Mouse (Mus musculus) ovary, adult 18-20 months (tissue): ENCODE results near the gene Ggt5.

Experiments
- DNase-seq: peaks from one replicate; pipeline ENCODE4 v3.0.0; 2022; ENCODE audit warnings: low spot score, mixed read lengths

The Ggt5 gene

DNA sequence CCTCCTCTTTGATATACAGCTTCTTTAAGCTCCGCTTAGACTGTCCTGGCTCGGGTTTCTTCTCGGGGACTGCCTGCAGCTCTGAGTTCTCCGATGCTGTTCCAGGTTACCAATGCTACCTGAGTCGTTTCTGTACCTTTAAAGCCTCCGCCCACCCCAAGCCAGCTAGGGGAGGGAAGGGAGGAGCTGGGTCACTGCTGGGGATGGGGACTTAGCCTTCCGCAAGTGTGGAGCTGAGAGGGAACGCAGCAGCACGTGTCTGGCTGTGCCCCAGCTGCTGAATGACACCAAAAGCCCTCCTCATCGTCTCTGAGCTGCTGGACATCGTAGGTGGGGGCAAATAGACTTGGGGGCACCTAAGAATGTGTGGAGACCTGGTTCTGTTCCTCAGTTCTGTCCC lies 20.7 kb upstream of the Ggt5 start:
- no peak for DNase-seq

GRCm38 (mm10) chr10:75568851-75569250 lies 20.3 kb upstream of the Ggt5 start:
- no peak for DNase-seq

- DNase-seq = no peak
Observed at GRCm38 (mm10) chr10:75570981-75571657, 18.0 kb upstream of the Ggt5 start.

GRCm38 (mm10) chr10:75571937-75572336 lies 17.2 kb upstream of the Ggt5 start:
- DNase-seq = no peak

DNA sequence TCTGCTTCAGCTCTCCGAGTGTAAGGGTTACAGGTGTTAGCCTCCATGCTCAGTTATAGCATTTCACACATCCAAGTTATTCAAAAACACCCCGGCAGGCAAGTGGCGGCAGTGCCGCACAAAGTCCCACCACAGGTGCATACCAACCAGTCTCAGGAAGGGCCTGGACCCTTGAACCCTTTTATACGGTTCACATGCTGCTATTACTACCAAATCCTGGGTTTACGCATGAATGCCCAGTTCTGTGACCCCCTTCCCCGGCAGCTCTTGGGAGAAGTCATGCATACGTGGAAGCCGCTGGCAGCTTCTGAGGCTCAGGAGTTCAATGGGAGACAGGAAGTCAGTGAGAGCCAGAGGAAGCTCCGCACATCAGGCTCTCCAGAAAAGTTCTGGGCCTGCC lies 16.0 kb upstream of the Ggt5 start:
- no peak for DNase-seq

- DNase-seq = no peak
Observed at GRCm38 (mm10) chr10:75573965-75574364, 15.2 kb upstream of the Ggt5 start.

- DNase-seq = no peak
Observed at GRCm38 (mm10) chr10:75579129-75579528, 10.0 kb upstream of the Ggt5 start.

DNA sequence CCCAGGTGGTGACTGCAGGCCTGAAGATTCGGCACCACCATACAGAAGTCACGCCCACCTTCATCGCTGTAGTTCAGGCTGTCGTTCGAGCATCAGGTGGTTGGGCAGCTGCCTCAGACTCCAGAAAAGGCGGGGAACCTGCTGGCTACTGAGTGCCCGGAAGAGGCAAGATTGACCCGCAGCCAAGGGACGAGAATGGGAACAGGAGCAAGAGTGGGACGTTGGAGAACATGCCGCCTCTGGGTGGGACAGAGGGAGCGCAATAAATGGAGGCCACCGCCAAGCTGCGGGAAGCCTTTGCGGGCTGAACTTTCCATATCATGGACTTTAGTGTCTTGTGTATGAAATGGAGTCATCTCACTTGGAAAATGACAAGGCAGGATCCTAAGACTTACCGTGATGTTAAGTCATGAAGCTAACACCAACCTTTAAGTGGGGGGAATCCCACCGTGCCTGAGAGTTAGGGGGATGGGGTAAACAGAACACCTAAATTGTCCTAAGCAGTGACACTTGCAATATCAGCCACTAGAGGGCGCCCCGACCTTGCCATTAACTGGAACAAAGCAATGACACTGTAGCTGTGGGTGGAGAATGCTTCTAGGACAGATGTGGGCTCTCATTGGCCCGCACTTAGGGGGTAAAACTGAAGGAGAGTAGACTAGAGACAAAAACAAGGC lies 3.1 kb upstream of the Ggt5 start:
- peak; percentile 70 for DNase-seq

DNA sequence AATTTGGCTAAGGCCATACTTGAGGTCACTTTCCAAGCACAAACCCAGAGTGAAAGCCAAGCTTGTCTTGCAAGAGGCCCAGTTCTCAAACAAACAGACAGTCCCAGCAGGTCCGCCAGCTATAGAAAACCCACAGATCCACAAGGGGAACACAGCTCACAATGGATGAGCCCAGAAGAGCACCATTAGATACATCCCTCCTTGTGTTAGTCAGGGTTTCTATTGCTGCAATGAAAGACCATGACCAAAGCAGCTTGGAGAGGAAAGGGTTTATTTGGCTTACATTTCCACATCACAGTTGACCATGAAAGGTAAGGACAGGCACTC lies 2.6 kb upstream of the Ggt5 start:
- no peak for DNase-seq

GRCm38 (mm10) chr10:75587781-75588180 lies 1.4 kb upstream of the Ggt5 start:
- DNase-seq = no peak

DNA sequence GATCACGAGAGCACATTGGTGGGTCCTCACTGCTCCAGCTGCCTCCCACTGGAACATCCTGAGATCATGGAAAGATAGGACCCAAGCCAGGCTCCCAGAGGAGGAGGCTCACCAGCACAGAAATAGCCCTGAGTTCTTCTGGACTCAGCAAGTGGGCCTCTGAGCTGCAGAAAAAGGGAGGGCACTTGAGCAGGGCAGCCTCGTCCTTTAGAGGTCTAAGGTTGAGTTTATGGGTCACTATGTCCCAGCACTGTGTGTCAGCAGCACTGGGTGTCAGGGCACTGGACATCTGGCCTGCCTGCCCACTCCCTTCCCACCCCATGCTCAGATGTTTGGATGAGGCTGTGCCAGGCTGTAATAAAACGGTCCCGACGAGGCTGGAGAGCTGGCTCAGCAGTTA lies 804 bp upstream of the Ggt5 start:
- peak; percentile 31 for DNase-seq

- DNase-seq = no peak
Observed at GRCm38 (mm10) chr10:75589651-75590050, 511 bp downstream of the Ggt5 start.

DNA sequence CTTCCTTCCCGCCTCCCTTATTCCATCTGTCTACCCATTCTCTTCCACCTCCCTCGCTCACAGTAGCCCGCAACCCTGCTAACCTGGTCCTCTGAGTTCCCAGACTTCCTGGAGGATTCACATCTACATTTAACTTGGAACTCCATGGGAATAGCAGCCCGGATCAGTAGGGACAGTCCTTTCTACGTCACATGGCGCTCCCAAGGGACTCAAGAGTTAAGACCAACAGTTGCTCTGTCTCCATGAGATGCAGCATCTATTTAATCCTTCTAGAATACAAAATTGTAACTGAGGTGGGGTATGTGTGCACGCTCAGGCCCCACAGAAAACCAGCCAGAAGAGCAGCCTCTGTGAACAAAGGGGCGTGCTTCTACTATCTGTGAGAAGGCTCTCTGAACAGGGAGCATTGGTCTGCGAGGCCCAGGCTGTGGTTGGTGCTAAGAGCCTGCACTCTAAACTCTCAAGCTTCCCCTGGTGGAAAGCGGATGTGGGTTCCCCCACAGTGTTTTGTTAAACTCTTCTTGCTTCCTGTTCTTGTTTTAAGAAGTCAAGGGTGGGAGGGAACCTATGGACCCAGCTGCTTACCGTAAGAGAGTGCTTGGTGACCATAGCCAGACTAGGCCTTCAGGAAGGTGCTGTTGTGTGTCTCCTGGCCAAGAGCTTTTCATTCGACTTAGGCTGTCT lies 2.2 kb downstream of the Ggt5 start:
- no peak for DNase-seq

DNA sequence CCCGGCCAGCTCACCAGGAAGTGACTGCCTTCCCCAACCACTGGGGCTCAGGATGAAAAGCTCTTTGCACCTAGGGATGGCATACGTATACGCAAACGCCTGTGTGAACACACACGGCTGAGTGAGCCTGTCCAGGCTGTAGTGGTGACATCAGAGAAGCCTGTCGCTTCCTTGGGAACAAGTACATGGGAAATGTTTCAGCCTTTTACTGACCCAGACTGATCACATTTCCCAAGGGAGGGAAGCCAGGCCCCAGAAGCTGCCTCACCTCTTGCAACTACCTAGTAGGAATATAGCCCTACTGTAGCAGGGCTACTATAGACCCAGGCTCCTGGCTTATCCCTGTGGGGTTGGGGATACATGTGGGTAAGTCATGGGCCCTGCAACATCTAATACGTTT lies 3.4 kb downstream of the Ggt5 start:
- no peak for DNase-seq

- peak; percentile 86 for DNase-seq
Observed at GRCm38 (mm10) chr10:75595981-75596380, 6.8 kb downstream of the Ggt5 start.

DNA sequence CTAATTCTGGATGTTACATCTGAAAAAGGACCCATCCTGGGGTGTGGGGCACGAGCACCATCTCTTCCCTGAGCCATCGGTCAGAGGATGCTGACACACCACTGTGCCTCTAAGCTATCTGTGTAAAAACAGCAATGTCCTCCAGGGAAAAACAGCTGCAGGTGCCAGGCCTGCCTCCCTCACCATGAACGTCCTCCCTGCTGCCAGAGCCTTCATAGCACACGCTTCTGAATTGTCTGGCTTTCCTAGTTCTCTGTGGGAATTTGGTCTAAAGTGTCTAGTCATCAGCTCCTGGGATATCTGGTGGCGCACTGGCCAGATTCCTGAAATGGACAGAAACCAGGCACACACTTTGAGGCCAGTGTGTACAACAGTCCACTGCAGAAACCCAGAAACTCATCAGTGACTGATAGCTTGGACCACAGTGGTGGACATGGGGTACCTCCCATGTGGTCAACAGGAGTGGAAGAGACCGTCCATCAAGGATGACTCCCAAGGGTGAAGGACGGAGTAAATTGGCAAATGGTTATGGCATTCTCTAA lies 11.1 kb downstream of the Ggt5 start:
- DNase-seq = no peak

GRCm38 (mm10) chr10:75605162-75605846 lies 16.2 kb downstream of the Ggt5 start:
- DNase-seq = no peak

GRCm38 (mm10) chr10:75607253-75607652 lies 18.1 kb downstream of the Ggt5 start:
- no peak for DNase-seq

DNA sequence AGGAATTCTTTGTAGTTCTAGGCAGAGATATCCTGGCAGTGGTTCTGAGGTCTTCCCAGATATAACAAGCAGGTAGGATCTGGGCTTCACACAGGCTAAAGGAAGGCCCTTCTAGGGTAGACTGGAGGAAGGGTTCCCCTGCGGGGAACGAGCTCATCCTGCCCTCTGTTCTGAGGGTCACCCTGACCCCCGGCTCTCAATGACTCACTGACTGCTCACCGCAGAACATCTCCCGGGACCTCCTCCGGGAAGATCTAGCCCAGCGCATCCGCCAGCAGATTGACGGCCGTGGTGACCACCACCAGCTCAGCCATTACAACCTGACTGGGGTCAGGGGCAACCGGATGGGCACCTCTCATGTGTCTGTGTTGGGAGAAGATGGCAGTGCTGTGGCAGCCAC lies 19.8 kb downstream of the Ggt5 start:
- DNase-seq = peak; percentile 54

- DNase-seq = no peak
Observed at GRCm38 (mm10) chr10:75610486-75610885, 21.3 kb downstream of the Ggt5 start.

DNA sequence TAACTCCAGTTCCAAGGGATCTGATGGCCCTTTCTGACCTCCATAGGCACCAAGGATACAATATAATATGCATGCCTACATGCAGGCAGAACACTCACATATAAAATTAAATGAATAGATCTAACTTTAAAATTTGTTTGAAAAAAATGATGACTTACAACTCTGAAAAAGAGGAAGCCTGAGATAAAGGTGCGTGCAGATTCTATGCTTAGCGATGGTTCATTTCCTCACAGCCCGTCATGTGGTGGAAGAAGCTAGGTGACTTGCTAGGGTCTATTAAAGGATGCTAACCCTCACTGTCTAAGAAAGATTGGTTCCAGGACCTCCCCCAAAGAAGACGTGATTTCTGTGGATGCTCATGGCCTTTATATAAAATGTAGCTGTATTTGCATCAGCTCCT lies 26.9 kb downstream of the Ggt5 start:
- no peak for DNase-seq

GRCm38 (mm10) chr10:75620818-75621217 lies 31.7 kb downstream of the Ggt5 start:
- no peak for DNase-seq

DNA sequence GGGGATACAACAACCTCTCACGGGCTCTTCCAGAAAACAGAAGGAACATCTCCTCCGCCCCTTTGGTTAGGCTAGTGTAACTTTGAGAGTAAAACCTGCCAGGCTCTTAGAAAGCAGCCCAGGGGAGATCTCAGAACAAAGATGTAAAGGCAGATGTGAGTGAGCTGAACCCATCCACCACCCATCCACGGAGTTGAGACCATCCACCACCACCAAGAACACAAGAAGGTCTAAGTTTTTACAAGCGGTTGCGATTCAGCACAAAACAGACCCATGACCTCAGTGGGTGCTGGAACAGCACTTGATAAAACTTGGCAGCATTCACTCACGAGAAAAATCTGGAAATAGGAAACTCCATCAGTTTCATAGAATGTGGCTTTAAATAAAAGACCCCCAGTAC lies 36.8 kb downstream of the Ggt5 start:
- no peak for DNase-seq
